Mouse (Mus musculus) forebrain, embryonic 10.5 days (tissue): ENCODE data around the gene Ppip5k1. TPM values are rescaled to one million over a fixed set of nuclear protein-coding genes. Genes with fewer than 3 reads are reported as not detected.

Experiments
- DNase-seq: peaks from one replicate; pipeline ENCODE4 v3.0.0-alpha.2; 2017; ENCODE audit warnings: low spot score; ENCODE audit errors: extremely low spot score
- H3K27ac ChIP-seq: fragments of 300-500 bp; sonication (generic); 2 replicates; pipeline ENCODE4 v1.5.1; 2016; ENCODE audit warnings: mild to moderate bottlenecking
- H3K27me3 ChIP-seq: fragments of 300-500 bp; sonication (generic); 2 replicates; pipeline ENCODE4 v1.6.1; 2016; ENCODE audit warnings: mild to moderate bottlenecking; ENCODE audit not compliant: poor library complexity, severe bottlenecking
- H3K36me3 ChIP-seq: fragments of 300-500 bp; sonication (generic); replicated peaks from 2 replicates; pipeline ENCODE4 v1.6.1; 2016; ENCODE audit warnings: mild to moderate bottlenecking, moderate library complexity
- H3K4me1 ChIP-seq: fragments of 300-500 bp; sonication (generic); 2 replicates; pipeline ENCODE4 v1.6.1; 2016
- H3K4me3 ChIP-seq: fragments of 300-500 bp; sonication (generic); 2 replicates; pipeline ENCODE4 v1.5.1; 2016; ENCODE audit warnings: mild to moderate bottlenecking, moderate library complexity
- H3K9me3 ChIP-seq: fragments of 300-500 bp; sonication (generic); 2 replicates; pipeline ENCODE4 v1.6.1; 2016; ENCODE audit warnings: mild to moderate bottlenecking, moderate library complexity
- WGBS: fragments of 180-500 bp; shearing (Covaris S2); methylation state at CpG from one replicate; pipeline ENCODE4 v1.1.7; 2016; 5-methylcytosine and 5-hydroxymethylcytosine counted together
- polyA plus RNA-seq: library from polyadenylated mRNA; unstranded; fragments of >200 nt; fragmentation: Nextera tagmentation; extraction: Ambion mirVana; gene quantifications from 2 replicates; pipeline ENCODE4 v1.2.1, GENCODE M21; 2016

Ppip5k1 gene
- polyA plus RNA-seq, 1 experiment from 2014 or later = 11.0 TPM

GRCm38 (mm10) chr2:121295608-121296571 is 59.3 kb downstream of the Ppip5k1 start:
- H3K27me3 ChIP-seq = peaks cover 94% of the 10 kb centered on the region
- H3K27ac ChIP-seq = peak overlapping the region; percentile 68
- under 1% methylated on average over 15 of the region's 15 CpGs for WGBS
- peak overlapping the region; percentile 51 for H3K4me3 ChIP-seq
- H3K4me1 ChIP-seq = peaks cover 55% of the 10 kb centered on the region
- DNase-seq = no peak
- peaks cover 25% of the 10 kb centered on the region for H3K36me3 ChIP-seq
- H3K9me3 ChIP-seq = no peaks in the 10 kb centered on the region

GRCm38 (mm10) chr2:121294753-121295607 is 60.2 kb downstream of the Ppip5k1 start:
- peaks cover 64% of the 10 kb centered on the region for H3K4me1 ChIP-seq
- peak overlapping the region; percentile 68 for H3K27ac ChIP-seq
- H3K9me3 ChIP-seq = no peaks in the 10 kb centered on the region
- peaks cover 100% of the 10 kb centered on the region for H3K27me3 ChIP-seq
- peaks cover 16% of the 10 kb centered on the region for H3K36me3 ChIP-seq
- 2% methylated on average over 18 of the region's 18 CpGs for WGBS
- peak; percentile 51 for DNase-seq
- peak overlapping the region; percentile 51 for H3K4me3 ChIP-seq

- peaks cover 95% of the 10 kb centered on the region for H3K27me3 ChIP-seq
- H3K9me3 ChIP-seq = no peaks in the 10 kb centered on the region
Observed at GRCm38 (mm10) chr2:121294182-121294581, 61.0 kb downstream of the Ppip5k1 start.

DNA sequence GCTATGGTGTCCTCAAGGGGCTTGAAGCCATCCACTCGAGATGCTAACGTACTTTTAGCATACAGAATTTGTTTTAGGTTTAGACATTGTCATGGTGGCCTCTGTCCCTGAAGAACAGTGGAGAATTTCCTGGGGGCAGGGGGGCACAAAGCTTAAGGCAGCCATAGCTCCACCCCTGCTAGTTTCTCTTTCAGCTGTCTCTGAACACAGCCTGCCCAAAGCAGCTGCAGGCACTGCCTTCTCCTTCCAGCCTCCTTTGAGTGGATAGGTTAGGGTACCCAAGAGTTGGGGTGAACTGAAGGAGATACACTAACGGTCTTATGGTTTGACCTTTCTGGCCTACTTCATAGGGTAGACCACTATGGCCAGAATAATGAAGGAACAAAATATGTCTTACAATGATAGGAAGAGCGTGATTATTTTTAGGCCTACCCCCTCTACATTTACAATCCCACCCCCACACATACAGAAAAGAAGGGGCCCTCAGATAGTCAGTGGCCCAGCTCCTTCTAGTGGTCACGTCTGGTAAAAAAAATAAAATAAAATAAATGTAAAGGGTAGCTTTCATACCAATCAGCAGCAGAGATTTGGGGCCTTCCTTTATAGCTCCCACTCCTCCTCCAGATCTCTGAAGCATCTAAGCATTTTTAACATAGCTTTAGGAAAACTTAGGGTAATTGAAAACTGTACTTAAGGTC is 62.7 kb downstream of the Ppip5k1 start:
- no peak overlapping the region for H3K27ac ChIP-seq
- peaks cover 94% of the 10 kb centered on the region for H3K27me3 ChIP-seq
- no peaks in the 10 kb centered on the region for H3K9me3 ChIP-seq
- WGBS = 68% methylated on average over 5 of the region's 5 CpGs
- H3K36me3 ChIP-seq = no peaks in the 10 kb centered on the region
- peaks cover 65% of the 10 kb centered on the region for H3K4me1 ChIP-seq
- no peak overlapping the region for H3K4me3 ChIP-seq
- no peak for DNase-seq

More at GRCm38 (mm10) chr2:121294182-121294581, 61.0 kb downstream of the Ppip5k1 start:
- Histone ChIP-seq H3K4me3 (peak overlapping the region; percentile 51), H3K4me1 (peaks cover 70% of the 10 kb centered on the region), H3K27ac (peak overlapping the region; percentile 68), H3K36me3 (peaks cover 8% of the 10 kb centered on the region)
- 35% methylated on average over 4 of the region's 4 CpGs for WGBS
- DNase-seq = no peak

- WGBS = 4% methylated on average over 36 of the region's 36 CpGs
- peaks cover 40% of the 10 kb centered on the region for H3K4me1 ChIP-seq
- no peak for DNase-seq
- H3K36me3 ChIP-seq = no peaks in the 10 kb centered on the region
- peak overlapping the region; percentile 82 for H3K27ac ChIP-seq
- H3K27me3 ChIP-seq = peaks cover 70% of the 10 kb centered on the region
- H3K4me3 ChIP-seq = peak overlapping the region; percentile 66
- H3K9me3 ChIP-seq = no peaks in the 10 kb centered on the region
Observed at GRCm38 (mm10) chr2:121289730-121290540, 65.3 kb downstream of the Ppip5k1 start.

GRCm38 (mm10) chr2:121288901-121289729 is 66.1 kb downstream of the Ppip5k1 start, which contains the start of gene Map1a:
Gene Map1a (plus strand): TSS chr2:121289600.
- H3K27ac ChIP-seq = peak within 1 kb of the TSS; percentile 82
- WGBS = under 1% methylated on average over 48 of the region's 48 CpGs

DNA sequence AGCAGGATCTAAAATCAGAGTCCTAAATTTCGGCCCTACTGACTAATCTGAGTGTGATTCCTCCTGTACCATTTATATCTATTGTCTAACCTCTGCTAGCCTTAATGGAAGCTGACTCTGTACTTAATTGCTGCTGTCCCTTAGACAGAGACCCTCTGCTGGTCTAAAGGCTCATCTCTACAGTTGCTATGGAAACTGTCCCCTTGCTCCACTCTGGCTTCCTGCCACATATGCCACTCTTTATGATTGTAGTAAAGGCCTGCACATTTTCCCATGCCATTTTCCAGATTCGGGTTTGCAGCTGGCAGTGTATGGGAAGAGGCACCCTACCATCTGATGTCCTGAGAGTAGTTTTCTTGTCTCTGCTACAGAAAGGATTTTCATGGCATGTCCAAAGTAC is 67.3 kb downstream of the Ppip5k1 start:
- 79% methylated on average over 2 of the region's 2 CpGs for WGBS
- Histone ChIP-seq H3K4me1 (peaks cover 25% of the 10 kb centered on the region), H3K4me3 (no peak overlapping the region), H3K36me3 (no peaks in the 10 kb centered on the region), H3K9me3 (no peaks in the 10 kb centered on the region), H3K27me3 (peaks cover 49% of the 10 kb centered on the region), H3K27ac (no peak overlapping the region)
- DNase-seq = no peak

More at GRCm38 (mm10) chr2:121288901-121289729, 66.1 kb downstream of the Ppip5k1 start, which contains the start of gene Map1a:
- peaks cover 61% of the 10 kb centered on the region for H3K27me3 ChIP-seq
- H3K4me3 ChIP-seq = peak within 1 kb of the TSS; percentile 66
- H3K9me3 ChIP-seq = no peaks in the 10 kb centered on the region
- peaks cover 32% of the 10 kb centered on the region for H3K4me1 ChIP-seq
- H3K36me3 ChIP-seq = no peaks in the 10 kb centered on the region
- peak; percentile 98 for DNase-seq

DNA sequence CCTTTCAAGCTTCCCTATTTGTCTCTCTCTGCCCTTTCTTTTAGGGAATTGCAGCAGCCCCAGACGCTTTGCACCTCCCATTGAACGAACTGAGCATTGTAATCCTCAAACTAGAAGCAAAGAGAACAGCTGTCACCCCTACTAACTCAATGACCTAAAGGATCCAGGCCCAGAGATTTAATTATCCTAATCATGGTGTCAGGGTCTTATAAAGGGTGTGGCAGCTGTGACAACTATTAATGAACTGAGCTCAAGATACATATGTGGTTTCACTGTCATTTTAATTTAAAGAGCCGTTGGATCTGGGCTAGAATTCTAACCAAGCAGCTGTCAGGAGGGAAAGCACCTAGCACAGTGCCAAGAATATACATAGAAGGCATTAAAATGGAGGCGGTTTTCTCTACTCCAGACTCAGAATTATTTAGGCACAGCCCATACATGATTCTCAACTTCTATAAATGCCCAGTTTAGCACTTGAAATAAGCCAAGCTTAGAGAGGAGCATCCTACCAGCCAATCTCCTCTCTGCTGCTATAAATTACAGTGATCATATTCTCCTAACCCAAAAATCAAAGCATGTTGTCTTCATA is 83.2 kb downstream of the Ppip5k1 start:
- Histone ChIP-seq H3K27ac (peak overlapping the region; percentile 99), H3K27me3 (no peaks in the 10 kb centered on the region), H3K36me3 (peaks cover 34% of the 10 kb centered on the region), H3K9me3 (no peaks in the 10 kb centered on the region), H3K4me1 (peaks cover 37% of the 10 kb centered on the region), H3K4me3 (peak overlapping the region; percentile 98)
- WGBS = 32% methylated on average over 4 of the region's 4 CpGs
- DNase-seq = no peak

DNA sequence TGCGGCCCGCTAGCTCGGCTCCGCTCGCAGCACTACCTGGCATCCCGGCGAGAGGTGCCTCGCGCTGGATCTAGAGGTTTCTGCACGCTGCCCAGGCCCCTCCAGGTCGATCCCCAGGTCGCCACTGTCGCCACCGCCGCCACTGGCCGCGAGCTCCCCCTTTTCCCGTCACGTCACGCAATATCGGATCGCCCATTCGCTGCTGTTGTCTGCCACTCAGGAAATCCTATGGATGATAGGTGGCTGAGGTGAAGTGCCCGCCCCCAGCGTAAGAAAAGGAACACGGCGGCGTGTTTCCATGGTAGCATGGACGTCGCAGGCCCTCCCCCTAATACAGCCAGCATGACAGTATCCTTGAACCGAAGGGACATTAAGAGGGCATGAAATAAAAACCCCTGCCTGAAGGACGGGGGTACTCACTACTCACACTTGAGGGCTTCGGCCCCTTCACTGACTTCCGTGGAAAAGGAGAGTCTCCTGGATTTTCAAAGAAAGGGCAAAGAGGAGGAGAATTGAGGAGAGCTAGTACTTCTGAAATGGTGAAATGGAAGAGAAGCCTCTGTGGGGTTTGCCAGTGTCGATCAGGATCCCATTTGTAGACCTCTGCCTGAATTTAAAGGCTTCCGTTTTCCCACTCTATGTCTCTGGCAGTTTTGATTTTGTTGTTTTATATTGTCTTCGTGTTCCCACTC is 83.8 kb downstream of the Ppip5k1 start, which contains the start of gene Trp53bp1:
Gene Trp53bp1, minus strand, starts transcription at position 172 of the 692 bp plus-strand sequence.
- Histone ChIP-seq H3K27me3 (no peaks in the 10 kb centered on the region), H3K36me3 (peaks cover 40% of the 10 kb centered on the region), H3K4me1 (peaks cover 37% of the 10 kb centered on the region), H3K9me3 (no peaks in the 10 kb centered on the region), H3K4me3 (peak within 1 kb of the TSS; percentile 98), H3K27ac (peak within 1 kb of the TSS; percentile 99)
- peak; percentile 92 for DNase-seq
- under 1% methylated on average over 37 of the region's 37 CpGs for WGBS

- H3K27me3 ChIP-seq = no peaks in the 10 kb centered on the region
- peaks cover 37% of the 10 kb centered on the region for H3K4me1 ChIP-seq
- H3K4me3 ChIP-seq = peak overlapping the region; percentile 98
- WGBS = under 1% methylated on average over 35 of the region's 35 CpGs
- no peak for DNase-seq
- H3K36me3 ChIP-seq = peaks cover 47% of the 10 kb centered on the region
- peak overlapping the region; percentile 99 for H3K27ac ChIP-seq
- no peaks in the 10 kb centered on the region for H3K9me3 ChIP-seq
Observed at GRCm38 (mm10) chr2:121270521-121271235, 84.5 kb downstream of the Ppip5k1 start.
